Mouse (Mus musculus) Patski (cell line): ENCODE results near the gene Pacs2. TPM values are rescaled to one million over a fixed set of nuclear protein-coding genes. Genes with fewer than 3 reads are reported as not detected.

ENCODE experiments used
- ATAC-seq: fragments of 100-300 bp; one replicate; pipeline ENCODE4 v1.8.0; 2021
- CTCF ChIA-PET: fragments of 350-600 bp; sonication (Branson Sonifier 250); formaldehyde crosslinking; loops from one replicate; lab custom pipeline; 2022; ENCODE audit warnings: inconsistent platforms; lab: Charles Lee
- POLR2A ChIA-PET: fragments of 350-600 bp; sonication (Branson Sonifier 250); formaldehyde crosslinking; loops from one replicate; lab custom pipeline; 2022; ENCODE audit warnings: antibody characterized with exemption, inconsistent platforms; lab: Charles Lee
- DNase-seq: peaks from one replicate; pipeline ENCODE4 v3.0.0-alpha.2; 2011; ENCODE audit warnings: low read depth, low spot score
- H3K27me3 ChIP-seq: fragments of 371-371 bp; one replicate; pipeline ENCODE4 v1.5.1; 2021
- CTCF ChIP-seq: fragments of 100-300 bp; IDR thresholded peaks from one replicate; pipeline ENCODE4 v1.5.1; 2021
- in situ Hi-C: fragments of 300-500 bp; cut with MboI; formaldehyde crosslinking; loops from 3 replicates; pipeline ENCODE4 v1.11.1; 2018; ENCODE audit warnings: low pct_unique_long_range_greater_than_20kb, mixed read lengths
- polyA plus RNA-seq: library from polyadenylated mRNA; unstranded; gene quantifications from one replicate; pipeline ENCODE4 v1.2.3, GENCODE M21; 2021

The Pacs2 gene
- polyA plus RNA-seq, 1 experiment from 2014 or later = 70.8 TPM

- ChIA-PET POLR2A (interaction anchor here (0.7 kb wide), 1 partner anchor 9 kb away, joined by 3 read pairs; no protein-coding TSS in a partner anchor), CTCF (no interaction called here)
- in situ Hi-C loops = no loop called here
- ATAC-seq (no peak), DNase-seq (no peak)
- H3K27me3 ChIP-seq = no peaks in the 10 kb centered on the region
- TF ChIP-seq CTCF = no peak
These were observed 23.5 kb upstream of the Pacs2 start for GRCm38 (mm10) chr12:112990706-112991405.

DNA sequence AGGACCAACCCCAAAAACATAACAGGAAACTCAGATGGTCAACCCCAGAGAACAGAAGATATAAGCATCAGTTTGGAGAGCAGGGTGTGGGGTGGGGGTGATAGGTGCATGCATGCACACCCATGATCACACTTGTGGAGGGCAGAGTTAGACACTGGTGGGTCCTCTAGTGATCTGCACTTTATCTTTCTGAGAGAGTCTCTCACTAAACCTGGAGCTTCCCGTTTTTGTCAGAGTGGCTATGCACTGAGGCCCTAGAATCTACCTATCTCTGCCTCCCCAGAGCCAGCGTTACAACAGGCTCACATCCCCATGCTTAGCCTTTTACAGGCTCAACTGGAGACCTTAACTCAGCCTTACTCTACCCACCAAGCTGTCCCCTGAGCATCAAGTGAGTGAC, 22.9 kb upstream of the Pacs2 start:
- ATAC-seq (no peak), DNase-seq (no peak)
- CTCF ChIA-PET = interaction anchor here (1.2 to 1.6 kb wide), 2 partner anchors 36 to 153 kb away, joined by 3 read pairs; no protein-coding TSS in a partner anchor
- POLR2A ChIA-PET = no interaction called here
- TF ChIP-seq CTCF = no peak
- no peaks in the 10 kb centered on the region for H3K27me3 ChIP-seq
- in situ Hi-C loops = no loop called here

DNA sequence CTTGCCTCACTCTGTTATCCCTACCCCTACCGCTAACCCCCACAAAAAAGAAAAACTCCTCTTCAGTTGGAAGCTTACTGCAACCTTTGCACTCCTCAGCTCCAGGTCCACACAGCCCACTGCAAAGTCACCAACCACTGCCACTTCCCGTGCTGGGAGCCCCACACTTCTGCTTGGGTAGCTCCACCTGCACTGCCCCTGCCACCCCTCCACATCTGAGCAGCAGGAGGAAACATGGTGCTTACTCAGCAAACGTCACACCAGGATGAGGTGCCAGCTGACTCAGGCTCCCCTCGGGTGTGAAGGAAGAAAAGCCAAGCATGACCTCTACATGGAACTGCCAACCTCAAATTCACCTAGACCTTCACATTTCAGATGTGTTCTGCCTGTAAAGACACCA, 20.2 kb upstream of the Pacs2 start:
- no peak for ATAC-seq
- ChIA-PET POLR2A (no interaction called here), CTCF (no interaction called here)
- in situ Hi-C loops = no loop called here
- TF ChIP-seq CTCF = no peak
- H3K27me3 ChIP-seq = no peaks in the 10 kb centered on the region
- no peak for DNase-seq

- TF ChIP-seq CTCF = no peak
- CTCF ChIA-PET = no interaction called here
- in situ Hi-C loops = no loop called here
- H3K27me3 ChIP-seq = no peaks in the 10 kb centered on the region
- DNase-seq (no peak), ATAC-seq (peak; percentile 10)
- POLR2A ChIA-PET = no interaction called here
These were observed 14.6 kb upstream of the Pacs2 start for GRCm38 (mm10) chr12:112999569-113000293.

DNA sequence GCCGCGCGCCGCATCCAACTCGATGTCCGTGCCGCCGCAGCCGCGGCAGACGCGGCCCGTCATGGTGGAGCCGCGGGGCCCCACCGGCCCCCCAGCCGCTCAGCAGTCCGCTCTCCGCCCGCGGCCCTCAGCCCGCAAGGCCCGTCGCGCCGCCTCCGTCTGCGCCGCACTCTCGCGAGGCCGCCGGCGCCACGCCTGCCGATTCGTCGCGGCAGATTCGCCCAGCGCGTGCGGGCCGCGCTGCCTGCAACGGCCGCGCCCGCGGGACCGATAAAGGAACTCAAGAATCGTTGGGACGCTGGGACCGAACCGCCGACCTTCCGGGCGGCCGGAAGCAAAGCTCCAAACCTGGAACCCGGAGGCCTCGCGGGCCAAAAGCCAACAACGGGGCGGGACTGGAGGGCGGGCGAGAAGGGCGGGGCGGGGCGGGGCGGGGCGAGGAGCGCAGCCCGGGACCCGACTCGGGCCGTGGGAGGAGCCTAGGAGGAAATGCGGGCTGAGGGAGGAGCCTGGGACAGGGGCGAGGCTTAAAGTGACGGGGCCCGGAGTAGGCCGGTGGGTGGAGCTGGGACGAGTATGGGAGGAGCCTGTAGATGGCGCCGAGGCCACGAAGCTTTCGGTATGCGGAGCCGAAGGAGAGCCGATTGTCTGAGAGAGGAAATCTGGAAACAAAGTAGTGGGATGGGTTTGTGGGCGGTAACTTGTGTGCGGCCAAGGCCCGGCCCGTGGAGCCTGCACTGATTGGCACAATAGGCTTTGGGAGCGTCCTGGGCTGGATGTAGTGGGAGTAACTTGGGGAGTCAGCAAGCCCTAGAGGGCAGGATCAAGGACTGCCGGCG, 13.8 kb upstream of the Pacs2 start, which contains the start of gene Brf1:
TSS of gene Brf1 (minus strand) at position 411 of the 839 bp plus-strand sequence.
- ChIA-PET CTCF (interaction anchor here (1.0 to 1.1 kb wide), 2 partner anchors 47 to 144 kb away, joined by 3 read pairs; no protein-coding TSS in a partner anchor), POLR2A (interaction anchor here (0.6 kb wide), 1 partner anchor 28 kb away, joined by 3 read pairs; no protein-coding TSS in a partner anchor)
- no peak for DNase-seq
- no peaks in the 10 kb centered on the region for H3K27me3 ChIP-seq
- TF ChIP-seq CTCF = no peak
- in situ Hi-C loops = no loop called here
- ATAC-seq = peak; percentile 88

DNA sequence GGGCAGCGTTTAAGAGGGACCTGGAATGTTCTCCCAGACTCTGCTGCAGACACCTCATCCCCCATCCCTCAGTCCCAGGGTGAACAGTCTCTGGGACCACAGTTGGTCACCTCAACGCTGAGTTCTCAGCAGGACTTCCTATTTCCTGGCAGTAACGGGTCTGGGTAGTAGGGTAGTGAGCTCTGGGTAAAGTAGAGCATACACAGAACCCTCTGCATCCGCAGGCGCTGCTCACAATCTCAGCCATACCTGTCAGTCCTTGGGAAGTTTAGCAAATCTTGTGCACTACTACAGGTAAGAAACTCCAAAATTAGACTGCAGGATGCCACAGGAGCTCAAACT, 13.2 kb upstream of the Pacs2 start:
- in situ Hi-C loops = no loop called here
- ChIA-PET POLR2A (no interaction called here), CTCF (interaction anchor here (1.0 to 1.1 kb wide), 2 partner anchors 46 to 143 kb away, joined by 3 read pairs; no protein-coding TSS in a partner anchor)
- ATAC-seq = no peak
- no peak for TF ChIP-seq CTCF
- no peaks in the 10 kb centered on the region for H3K27me3 ChIP-seq
- no peak for DNase-seq

GRCm38 (mm10) chr12:113002667-113003066, 11.6 kb upstream of the Pacs2 start:
- no peak for DNase-seq
- POLR2A ChIA-PET = no interaction called here
- no peak for TF ChIP-seq CTCF
- ATAC-seq = no peak
- CTCF ChIA-PET = interaction anchor here (0.9 to 1.5 kb wide), 4 partner anchors 35 to 68 kb away, joined by 3 to 5 read pairs (median 3); no protein-coding TSS in a partner anchor
- no peaks in the 10 kb centered on the region for H3K27me3 ChIP-seq
- in situ Hi-C loops = no loop called here

DNA sequence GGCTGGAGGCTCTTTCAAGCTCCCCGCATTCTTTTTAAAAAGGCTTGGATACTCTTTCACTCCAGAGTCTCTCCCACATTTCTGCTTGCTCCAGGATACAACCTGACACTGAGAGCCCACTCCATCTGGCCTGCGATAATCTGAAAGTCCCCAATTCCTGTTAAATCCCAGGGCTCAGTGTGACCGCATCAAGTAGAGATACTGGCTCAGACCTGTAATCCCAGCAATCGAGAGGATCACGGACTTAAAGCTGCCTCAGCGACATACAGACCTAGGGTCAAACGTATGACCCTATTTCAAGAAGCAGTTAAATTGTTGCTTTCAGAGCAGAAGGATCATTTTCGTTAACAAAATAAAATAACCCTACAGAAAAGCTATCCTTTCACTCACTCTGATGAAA, 10.3 kb upstream of the Pacs2 start:
- in situ Hi-C loops = no loop called here
- no peak for ATAC-seq
- POLR2A ChIA-PET = no interaction called here
- CTCF ChIA-PET = interaction anchor here (1.5 to 2.7 kb wide), 5 partner anchors 14 to 67 kb away, joined by 3 to 25 read pairs (median 13); no protein-coding TSS in a partner anchor
- no peak for DNase-seq
- no peaks in the 10 kb centered on the region for H3K27me3 ChIP-seq
- TF ChIP-seq CTCF = no peak

GRCm38 (mm10) chr12:113004993-113005392, 9.3 kb upstream of the Pacs2 start:
- in situ Hi-C loops = loop anchor here (5.0 kb wide), 2 partner anchors 42 to 147 kb away; no protein-coding TSS in a partner anchor
- TF ChIP-seq CTCF = no peak
- ATAC-seq (peak; percentile 37), DNase-seq (no peak)
- ChIA-PET CTCF (interaction anchor here (0.7 to 3.3 kb wide), 25 partner anchors 8 to 151 kb away, joined by 3 to 25 read pairs (median 5); partner anchors contain the start of genes Tedc1 and Tex22), POLR2A (no interaction called here)
- H3K27me3 ChIP-seq = no peaks in the 10 kb centered on the region
